Mouse (Mus musculus): ENCODE results near the gene Evx2. TPM values are rescaled to one million over a fixed set of nuclear protein-coding genes. Genes with fewer than 3 reads are reported as not detected.

Gene Evx2
- polyA plus RNA-seq, 1 experiment, result not detected

DNA sequence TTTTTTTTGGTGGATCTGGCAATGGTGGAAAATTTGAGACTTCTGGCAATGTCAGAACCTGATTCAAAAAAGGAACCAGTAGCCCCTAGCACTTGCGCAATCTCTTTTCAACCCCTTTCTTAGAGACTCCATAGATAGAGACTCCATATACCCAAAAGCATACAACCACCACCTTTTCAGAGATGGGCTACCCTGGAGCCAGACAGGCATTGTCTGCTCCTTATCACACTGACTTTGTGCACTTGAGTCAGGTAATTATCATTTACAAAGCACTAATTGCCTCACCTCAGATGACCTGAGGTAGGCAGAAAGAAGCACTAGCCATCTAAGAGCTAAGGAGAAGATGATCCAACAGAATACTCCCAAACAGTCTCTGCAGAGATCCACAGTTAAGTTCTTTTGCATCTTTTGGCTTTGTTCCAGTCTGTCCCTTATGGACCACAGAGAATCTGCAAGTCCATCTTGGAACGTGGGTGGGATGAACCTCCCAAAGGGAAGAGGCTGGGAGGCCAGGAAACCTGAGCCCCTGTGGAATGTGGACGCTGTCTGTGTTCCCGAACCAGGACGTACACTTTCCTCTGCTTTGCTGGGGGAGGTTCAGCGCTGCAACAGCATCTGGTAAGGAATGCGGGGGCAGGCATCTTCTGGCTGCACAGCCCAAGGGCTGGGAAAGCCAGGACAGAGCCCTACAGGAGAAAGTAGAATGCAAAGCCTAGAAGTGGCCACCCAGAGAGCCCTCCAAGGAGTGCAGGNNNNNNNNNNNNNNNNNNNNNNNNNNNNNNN lies 12.1 kb downstream of the Evx2 start:
- TF ChIP-seq FLI1 (IDR thresholded peaks at IDR 0.05; ENCODE audit: low read length) (no peak), GATA1 (IDR thresholded peaks at IDR 0.05; ENCODE audit: borderline replicate concordance, low read length) (no peak)
- Histone ChIP-seq H3K4me3 (replicated peaks) (no peak overlapping the region), H3K4me1 (peaks cover 23% of the 10 kb centered on the region), H3K9me3 (peaks cover 18% of the 10 kb centered on the region), H3K36me3 (replicated peaks; ENCODE audit: low read length) (no peaks in the 10 kb centered on the region), H3K27me3 (replicated peaks) (peaks cover 82% of the 10 kb centered on the region)

DNA sequence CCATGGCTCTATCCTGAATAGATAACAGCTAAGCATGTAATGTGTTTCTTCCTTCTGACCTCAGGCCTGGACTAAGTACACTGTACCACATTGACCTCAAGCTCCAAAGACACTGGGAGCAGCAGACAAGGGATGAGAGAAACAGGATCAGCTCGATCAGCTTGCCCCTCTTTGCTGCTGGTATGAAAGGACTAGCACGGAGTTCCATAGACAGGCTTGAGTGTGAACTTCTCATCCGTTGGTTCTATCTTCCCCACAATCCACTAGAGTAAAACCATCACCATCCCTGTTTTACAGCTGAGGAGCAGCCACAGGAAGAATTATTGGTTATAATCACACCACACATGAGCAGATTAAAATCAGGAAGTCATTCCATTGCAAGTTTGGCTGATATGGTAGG lies 13.7 kb downstream of the Evx2 start:
- peaks cover 23% of the 10 kb centered on the region for H3K4me1 ChIP-seq
- H3K4me3 ChIP-seq (replicated peaks), result no peak overlapping the region
- H3K36me3 ChIP-seq (replicated peaks; ENCODE audit: low read length), result no peaks in the 10 kb centered on the region
- peaks cover 18% of the 10 kb centered on the region for H3K9me3 ChIP-seq
- H3K27me3 ChIP-seq (replicated peaks), result peaks cover 67% of the 10 kb centered on the region
- TF ChIP-seq FLI1 (IDR thresholded peaks at IDR 0.05; ENCODE audit: low read length) (no peak), GATA1 (IDR thresholded peaks at IDR 0.05; ENCODE audit: borderline replicate concordance, low read length) (no peak)

DNA sequence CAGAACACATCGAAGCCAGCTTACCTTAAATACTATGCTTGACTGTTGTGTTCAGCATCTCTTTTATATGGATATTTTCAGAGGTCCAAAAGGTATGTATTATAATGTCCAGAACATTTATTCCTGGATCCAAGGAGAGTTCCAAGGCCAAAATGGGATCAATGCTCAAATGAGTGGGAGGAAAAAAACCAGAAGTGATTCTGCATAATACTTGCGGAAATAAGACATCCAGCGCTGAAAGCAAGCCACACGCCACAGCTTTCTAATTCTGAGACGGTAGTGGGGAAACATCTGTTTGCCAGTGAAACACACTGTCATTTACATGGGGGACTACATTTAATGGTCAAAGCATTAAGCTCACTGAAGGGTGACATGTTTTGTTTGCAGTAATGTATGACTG lies 16.9 kb downstream of the Evx2 start:
- Histone ChIP-seq H3K4me1 (peaks cover 9% of the 10 kb centered on the region; the same call in 1 of the 2 replicates), H3K4me3 (replicated peaks) (no peak overlapping the region), H3K27me3 (replicated peaks) (peaks cover 41% of the 10 kb centered on the region), H3K9me3 (peaks cover 15% of the 10 kb centered on the region), H3K36me3 (replicated peaks; ENCODE audit: low read length) (no peaks in the 10 kb centered on the region)
- TF ChIP-seq FLI1 (IDR thresholded peaks at IDR 0.05; ENCODE audit: low read length), result no peak
- no peak for TF ChIP-seq GATA1 (IDR thresholded peaks at IDR 0.05; ENCODE audit: borderline replicate concordance, low read length)

DNA sequence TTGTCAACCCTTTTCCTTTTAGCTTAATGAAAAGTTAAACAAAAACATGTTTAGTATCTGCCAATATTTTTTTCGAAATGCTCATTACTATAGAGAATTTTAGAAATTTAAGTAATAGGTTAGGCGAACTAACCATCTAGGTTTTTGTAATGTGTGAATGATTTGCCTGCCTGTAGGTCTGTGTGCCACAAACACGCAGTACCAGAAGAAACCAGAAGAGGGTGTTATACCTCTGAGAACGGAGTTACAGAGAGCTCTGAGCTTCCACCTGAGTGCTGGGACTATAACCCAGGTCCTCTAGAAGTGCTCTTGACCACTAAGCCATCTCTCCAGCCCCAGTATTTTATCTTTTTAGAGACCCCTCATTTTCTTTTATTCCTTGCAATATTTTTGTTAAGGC lies 23.9 kb downstream of the Evx2 start:
- H3K27me3 ChIP-seq (replicated peaks), result peaks cover 7% of the 10 kb centered on the region
- TF ChIP-seq GATA1 (IDR thresholded peaks at IDR 0.05; ENCODE audit: borderline replicate concordance, low read length), result no peak
- TF ChIP-seq FLI1 (IDR thresholded peaks at IDR 0.05; ENCODE audit: low read length), result no peak
- no peak overlapping the region for H3K4me3 ChIP-seq (replicated peaks)
- no peaks in the 10 kb centered on the region for H3K4me1 ChIP-seq
- no peaks in the 10 kb centered on the region for H3K36me3 ChIP-seq (replicated peaks; ENCODE audit: low read length)
- peaks cover 29% of the 10 kb centered on the region for H3K9me3 ChIP-seq

DNA sequence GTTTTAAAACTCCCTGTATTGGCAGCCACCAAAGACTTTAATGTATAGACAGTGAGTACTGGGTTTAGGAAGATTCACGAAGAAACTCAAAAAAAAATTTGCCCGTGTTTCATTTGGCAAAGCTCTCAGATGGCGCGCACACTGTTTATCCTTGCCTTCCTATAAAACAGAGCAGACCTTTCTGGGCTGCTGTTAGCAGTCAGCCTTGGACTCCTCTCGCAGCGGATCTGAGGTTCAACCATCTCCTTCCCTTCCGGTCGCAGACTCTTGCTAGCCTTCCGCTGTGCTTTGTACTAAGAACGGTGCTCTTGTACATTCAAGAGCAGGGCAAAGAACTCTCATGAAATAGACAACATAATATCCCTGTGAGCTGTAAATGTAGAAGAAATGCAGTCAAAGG lies 39.0 kb downstream of the Evx2 start:
- Histone ChIP-seq H3K27me3 (replicated peaks) (peaks cover 5% of the 10 kb centered on the region), H3K4me3 (replicated peaks) (no peak overlapping the region), H3K4me1 (no peaks in the 10 kb centered on the region), H3K9me3 (peaks cover 4% of the 10 kb centered on the region), H3K36me3 (replicated peaks; ENCODE audit: low read length) (no peaks in the 10 kb centered on the region)
- TF ChIP-seq GATA1 (IDR thresholded peaks at IDR 0.05; ENCODE audit: borderline replicate concordance, low read length), result no peak
- TF ChIP-seq FLI1 (IDR thresholded peaks at IDR 0.05; ENCODE audit: low read length), result no peak

DNA sequence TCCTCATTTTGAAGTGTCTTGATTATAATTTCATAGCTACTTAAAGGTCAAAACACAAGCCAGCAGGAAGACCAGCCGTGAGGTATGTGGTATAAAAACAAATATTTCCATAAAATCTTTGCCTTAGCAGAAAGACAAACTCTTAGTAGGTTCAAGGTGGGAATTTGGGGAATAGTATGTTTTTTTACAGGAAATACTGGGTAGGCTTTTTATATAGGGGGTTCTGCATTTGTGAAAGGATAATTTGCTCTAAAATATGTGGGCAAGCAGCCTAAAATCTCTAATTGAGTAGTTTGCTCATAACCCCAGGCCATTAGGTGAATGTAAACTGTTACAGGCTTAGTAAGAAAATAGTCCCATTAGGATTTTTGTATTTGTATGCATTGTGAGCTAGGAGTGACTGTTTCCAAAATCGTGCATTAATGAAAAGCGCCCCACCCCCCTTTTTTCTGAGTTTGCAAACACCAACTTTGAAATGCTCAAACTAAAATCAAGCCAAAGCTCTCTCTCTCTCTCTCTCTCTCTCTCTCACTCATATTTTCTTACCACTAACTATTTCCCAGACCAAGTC lies 39.6 kb downstream of the Evx2 start:
- no peaks in the 10 kb centered on the region for H3K4me1 ChIP-seq
- H3K27me3 ChIP-seq (replicated peaks), result peaks cover 5% of the 10 kb centered on the region
- no peak overlapping the region for H3K4me3 ChIP-seq (replicated peaks)
- no peaks in the 10 kb centered on the region for H3K36me3 ChIP-seq (replicated peaks; ENCODE audit: low read length)
- TF ChIP-seq GATA1 (IDR thresholded peaks at IDR 0.05; ENCODE audit: borderline replicate concordance, low read length), result no peak
- no peak for TF ChIP-seq FLI1 (IDR thresholded peaks at IDR 0.05; ENCODE audit: low read length)
- no peaks in the 10 kb centered on the region for H3K9me3 ChIP-seq

DNA sequence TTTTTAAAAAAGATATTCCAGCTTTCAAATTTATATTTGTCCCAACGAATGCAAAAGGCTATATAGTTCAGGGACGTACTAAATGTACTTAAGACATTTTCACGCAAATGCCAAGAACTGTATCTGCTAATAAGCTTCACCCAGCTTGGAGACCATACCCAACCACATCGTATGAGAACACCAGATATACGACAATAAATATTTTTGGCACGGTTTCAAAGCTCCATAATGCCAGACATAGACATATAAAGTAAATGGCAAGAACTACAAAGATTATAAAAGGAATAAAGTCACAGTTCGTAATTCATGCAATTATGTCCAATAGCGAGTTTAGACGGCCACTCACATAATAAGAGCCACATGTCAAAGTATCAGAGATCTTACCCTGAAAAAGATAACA lies 41.7 kb downstream of the Evx2 start:
- H3K36me3 ChIP-seq (replicated peaks; ENCODE audit: low read length), result no peaks in the 10 kb centered on the region
- no peak overlapping the region for H3K4me3 ChIP-seq (replicated peaks)
- peaks cover 10% of the 10 kb centered on the region for H3K9me3 ChIP-seq
- no peak for TF ChIP-seq GATA1 (IDR thresholded peaks at IDR 0.05; ENCODE audit: borderline replicate concordance, low read length)
- H3K4me1 ChIP-seq, result no peaks in the 10 kb centered on the region
- H3K27me3 ChIP-seq (replicated peaks), result peaks cover 3% of the 10 kb centered on the region

DNA sequence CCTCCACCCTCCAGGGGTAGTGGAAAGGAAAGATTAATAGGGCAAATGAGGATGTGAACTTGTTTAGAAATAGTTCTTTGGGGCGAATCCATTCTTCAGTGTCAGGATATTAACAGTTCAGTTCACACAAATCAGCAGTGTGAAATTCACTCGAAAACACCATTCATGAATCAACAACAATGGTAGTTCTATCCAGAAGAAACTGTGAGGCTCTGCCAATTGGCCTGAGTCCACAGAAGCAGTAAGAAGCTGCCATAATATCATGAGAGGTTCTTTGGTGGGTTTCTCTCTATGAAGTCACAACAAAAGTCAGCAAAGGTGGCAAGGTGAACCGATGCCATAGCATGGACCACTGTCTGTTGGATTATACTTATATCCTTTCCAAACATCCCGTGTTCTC lies 48.0 kb downstream of the Evx2 start:
- Histone ChIP-seq H3K36me3 (replicated peaks; ENCODE audit: low read length) (no peaks in the 10 kb centered on the region), H3K9me3 (peaks cover 19% of the 10 kb centered on the region), H3K4me1 (peaks cover 14% of the 10 kb centered on the region), H3K27me3 (replicated peaks) (no peaks in the 10 kb centered on the region), H3K4me3 (replicated peaks) (no peak overlapping the region)
- TF ChIP-seq FLI1 (IDR thresholded peaks at IDR 0.05; ENCODE audit: low read length), result no peak
- TF ChIP-seq GATA1 (IDR thresholded peaks at IDR 0.05; ENCODE audit: borderline replicate concordance, low read length), result no peak

DNA sequence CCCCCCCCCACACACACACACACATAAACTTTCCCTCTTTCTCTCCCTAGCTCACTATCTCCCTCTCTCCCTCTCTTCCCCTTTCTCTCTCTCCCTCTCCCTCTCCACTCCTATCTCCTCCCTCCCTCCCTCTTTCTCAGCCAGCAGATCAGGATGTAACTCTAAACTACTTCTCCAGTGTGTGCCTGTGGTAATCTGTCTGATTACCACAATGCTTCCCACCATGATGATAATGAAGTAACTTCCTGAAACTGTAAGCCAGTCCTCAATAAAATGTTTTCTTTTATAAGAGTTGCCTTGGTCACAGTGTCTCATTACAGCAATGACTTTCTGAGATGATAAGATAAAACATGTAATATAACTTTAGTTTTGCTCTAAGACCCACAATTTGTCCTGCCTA lies 50.0 kb downstream of the Evx2 start:
- TF ChIP-seq GATA1 (IDR thresholded peaks at IDR 0.05; ENCODE audit: borderline replicate concordance, low read length) (no peak), FLI1 (IDR thresholded peaks at IDR 0.05; ENCODE audit: low read length) (no peak)
- Histone ChIP-seq H3K4me1 (peaks cover 19% of the 10 kb centered on the region), H3K9me3 (peaks cover 19% of the 10 kb centered on the region), H3K36me3 (replicated peaks; ENCODE audit: low read length) (no peaks in the 10 kb centered on the region), H3K27me3 (replicated peaks) (no peaks in the 10 kb centered on the region), H3K4me3 (replicated peaks) (no peak overlapping the region)

DNA sequence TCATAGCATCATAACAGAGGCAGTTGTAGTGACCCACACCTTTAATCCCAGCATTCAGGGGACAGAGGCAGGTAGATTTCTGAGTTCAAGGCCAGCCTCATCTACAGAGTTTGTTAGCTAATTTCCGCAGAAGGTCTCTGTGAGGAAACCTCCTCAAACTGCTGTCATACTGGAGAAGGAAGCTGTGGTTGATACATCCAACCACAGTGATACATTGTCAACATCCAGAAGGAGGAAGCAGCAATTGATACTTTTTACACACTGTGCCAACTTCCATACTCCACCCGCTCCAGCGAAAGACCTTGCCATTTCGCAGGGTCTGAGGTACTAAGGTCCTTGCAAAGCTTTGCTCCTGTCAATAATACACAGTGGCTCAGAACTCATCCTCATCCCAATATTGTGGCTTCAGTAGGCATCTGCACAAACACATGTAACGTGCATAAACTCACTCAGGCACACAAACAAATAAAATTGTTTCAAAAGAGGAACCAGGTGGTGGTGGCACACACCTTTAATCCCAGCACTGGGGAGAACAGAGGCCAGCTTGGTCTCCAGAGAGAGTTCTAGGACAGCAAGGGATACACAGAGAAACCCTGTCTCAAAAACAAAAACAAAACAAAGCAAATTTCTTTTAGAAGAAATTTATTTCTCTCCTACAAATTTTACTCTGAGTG lies 53.1 kb downstream of the Evx2 start:
- Histone ChIP-seq H3K9me3 (peaks cover 1% of the 10 kb centered on the region; the same call in 1 of the 2 replicates), H3K36me3 (replicated peaks; ENCODE audit: low read length) (no peaks in the 10 kb centered on the region), H3K4me1 (peaks cover 19% of the 10 kb centered on the region), H3K4me3 (replicated peaks) (peak overlapping the region; percentile 64), H3K27me3 (replicated peaks) (no peaks in the 10 kb centered on the region)
- TF ChIP-seq GATA1 (IDR thresholded peaks at IDR 0.05; ENCODE audit: borderline replicate concordance, low read length) (no peak), FLI1 (IDR thresholded peaks at IDR 0.05; ENCODE audit: low read length) (no peak)
